Mouse (Mus musculus) bone marrow macrophage, adult 2 months (primary cell): ENCODE measurements around the gene Fxyd6.

Experiments
- CTCF ChIP-seq: IDR thresholded peaks from 2 replicates; pipeline ENCODE4 v1.5.1; 2012; ENCODE audit warnings: low read depth, mild to moderate bottlenecking, low read length, moderate library complexity
- POLR2A ChIP-seq: IDR thresholded peaks from 2 replicates; pipeline ENCODE4 v1.6.1; 2012; ENCODE audit warnings: mild to moderate bottlenecking, low read depth, low read length, borderline replicate concordance

DNA sequence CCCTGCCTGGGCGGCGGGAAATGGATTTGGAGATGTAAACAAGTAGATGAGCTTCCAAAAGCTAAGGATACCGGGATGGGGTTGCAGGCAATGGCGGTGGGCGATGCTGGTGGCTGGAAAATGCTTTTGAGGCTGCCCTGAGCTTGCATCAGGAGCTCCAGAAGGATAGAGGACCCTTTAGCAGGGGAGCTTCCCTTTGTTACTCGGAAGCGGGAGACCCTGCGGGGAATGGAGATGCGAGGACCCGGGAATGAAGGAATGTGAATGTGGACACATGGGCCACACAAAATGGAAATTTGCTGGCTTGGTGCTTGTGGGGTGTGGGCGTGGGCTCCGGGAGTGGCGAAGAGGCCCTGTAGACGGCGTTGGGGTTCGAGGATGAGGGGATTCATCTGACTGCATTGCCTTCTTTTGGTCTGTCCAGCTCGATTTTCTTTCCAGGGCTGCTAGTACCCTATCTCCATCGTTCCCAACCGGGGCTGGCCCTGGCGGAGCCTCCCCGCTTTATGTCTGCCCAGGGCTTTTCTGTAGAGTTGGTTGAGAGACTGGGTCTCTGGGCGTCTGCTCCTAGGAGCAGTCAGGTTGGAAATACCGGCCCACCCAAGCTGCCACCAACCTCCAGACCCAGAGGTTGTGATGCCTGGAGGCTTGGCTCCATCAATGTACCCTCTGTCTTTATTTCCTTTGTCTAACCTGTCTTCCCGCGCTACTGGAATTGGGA, 791 bp downstream of the Fxyd6 start:
- TF ChIP-seq CTCF, result no peak
- no peak for TF ChIP-seq POLR2A
